Mouse (Mus musculus) induced T-regulatory cell, adult 2 months (primary cell): ENCODE data around the gene Plekhs1.
A peak's percentile ranks its signal among the peaks of the same experiment; 100 is the strongest.

Source experiments
- DNase-seq: peaks from one replicate; pipeline ENCODE4 v3.0.0-alpha.2; 2012; ENCODE audit warnings: low read depth

The Plekhs1 gene

DNA sequence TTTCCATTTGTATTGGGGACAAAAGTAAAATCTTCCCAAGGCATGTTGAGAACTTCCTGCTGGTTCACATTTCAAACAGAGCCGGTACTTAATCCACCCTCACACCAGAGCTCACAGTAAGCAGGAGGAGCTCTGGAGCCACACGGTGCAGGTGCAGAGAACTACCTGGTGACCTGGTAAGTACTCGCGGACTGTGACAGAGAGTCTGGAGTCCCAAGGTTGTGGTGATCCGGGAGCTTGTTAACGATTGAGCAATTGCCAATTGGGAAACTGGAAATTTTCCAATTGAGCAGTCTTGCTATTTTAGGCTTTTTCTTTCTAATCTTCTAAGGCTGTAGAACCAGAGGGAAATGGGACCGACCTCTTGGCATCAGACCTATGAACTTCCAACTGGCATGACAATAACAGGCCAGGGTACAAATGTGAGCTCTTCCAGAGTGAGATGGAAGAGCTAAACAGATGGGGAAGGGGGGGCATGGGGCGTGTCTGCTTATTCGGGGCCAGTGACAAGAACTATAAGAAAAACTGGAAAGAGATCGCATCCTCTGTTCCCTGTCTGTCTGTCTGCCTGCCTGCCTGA is at the start of gene Plekhs1:
TSS of gene Plekhs1 (plus strand) at position 119 of the 580 bp plus-strand sequence.
- DNase-seq, result no peak

DNA sequence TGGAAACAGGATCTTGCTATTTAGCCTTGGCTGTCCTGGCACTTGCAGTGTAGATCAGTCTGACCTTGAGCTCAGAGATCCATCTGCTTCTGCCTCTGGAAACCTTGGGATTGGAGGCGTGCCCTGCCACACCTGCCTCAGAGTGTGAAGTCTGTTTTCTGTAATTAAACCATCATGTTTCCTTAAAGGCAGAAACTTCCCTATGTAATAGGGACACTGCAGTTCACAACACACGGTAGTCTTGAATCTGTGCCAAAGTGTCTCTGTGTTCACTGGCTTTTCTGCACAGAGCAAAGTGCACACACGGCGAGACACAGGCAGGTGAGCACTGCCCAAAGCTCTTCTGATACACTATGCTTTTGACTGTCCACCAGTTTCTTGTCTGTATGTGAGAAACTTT is 43.0 kb upstream of the Plekhs1 start:
- DNase-seq, result no peak

DNA sequence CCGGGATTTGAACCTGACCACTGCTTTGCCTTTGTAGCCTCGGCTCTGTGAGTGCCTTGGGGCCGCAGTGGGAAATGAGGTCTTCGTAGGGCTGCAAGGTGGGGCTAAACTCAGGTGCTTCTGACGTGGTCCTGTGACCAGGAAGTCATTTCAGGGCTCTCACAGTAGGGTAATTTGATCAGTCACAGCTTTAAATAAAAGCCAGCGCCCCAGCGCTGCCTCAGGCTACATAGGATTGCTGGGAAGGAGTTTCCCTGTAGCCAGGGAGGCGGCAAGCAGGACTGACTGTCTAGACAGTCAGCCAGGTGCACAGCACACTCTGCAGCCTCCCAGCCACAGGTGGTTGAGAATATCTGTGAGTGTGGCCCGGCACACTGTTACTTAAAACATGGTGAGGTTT is 42.0 kb upstream of the Plekhs1 start:
- DNase-seq, result no peak

DNA sequence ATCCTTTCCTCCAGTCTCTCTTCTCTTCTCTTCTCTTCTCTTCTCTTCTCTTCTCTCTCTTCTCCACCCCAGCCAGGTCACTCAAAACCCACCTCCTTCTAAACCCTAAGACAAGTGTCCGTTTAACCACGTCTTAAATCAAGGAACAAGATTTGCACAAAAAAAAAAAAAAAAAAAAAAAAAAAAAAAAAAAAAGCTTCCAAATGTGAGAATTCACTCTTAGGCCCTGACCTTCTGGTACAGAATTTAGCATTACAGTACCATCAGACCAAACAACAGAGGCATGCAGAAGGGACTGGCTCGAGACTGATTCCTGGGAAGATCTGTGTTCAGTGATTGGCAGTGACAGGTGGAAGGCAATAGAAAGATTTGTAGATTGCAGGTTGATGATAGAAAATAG is 41.1 kb upstream of the Plekhs1 start:
- no peak for DNase-seq

DNA sequence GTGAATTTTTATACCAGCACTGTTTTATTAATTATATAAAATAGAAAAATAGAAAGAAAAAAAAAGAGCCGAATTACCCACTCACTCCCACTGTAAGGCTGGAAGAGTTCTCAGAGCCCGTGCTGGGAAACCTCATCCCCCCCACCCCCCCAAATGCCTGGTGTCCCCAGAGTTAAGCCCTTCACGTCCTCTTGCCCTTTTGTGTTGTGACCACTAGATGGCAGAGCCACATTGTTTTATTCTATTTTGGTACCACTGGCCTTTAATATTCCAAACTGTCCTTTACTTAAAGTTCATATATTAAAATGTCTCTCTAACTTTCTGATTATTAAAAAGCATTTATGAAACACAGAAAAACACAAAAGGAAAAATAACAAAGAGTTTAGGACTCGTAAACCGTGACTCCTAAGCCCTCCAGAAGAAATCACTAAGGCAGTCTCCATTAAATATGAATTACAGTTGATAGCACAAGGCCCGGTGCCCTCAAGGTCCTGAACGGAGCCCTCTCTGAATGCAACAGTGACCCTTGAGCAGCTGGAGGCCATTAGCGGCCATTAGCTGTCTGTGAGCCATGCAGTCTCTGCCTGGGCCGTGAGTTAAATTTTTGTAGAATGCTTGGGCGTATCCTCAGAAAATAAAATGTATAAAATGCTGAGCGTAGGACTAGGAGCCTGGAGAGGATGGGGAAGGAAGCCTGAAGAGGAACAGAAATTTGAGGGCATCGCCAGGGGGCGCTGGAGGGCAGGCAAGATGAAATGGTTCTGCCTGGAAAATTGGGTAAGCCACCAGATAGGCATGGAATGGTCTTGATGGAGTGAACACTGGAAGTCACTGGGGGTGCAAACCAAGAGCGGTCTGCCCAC is 38.7 kb upstream of the Plekhs1 start:
- DNase-seq, result peak; percentile 68

DNA sequence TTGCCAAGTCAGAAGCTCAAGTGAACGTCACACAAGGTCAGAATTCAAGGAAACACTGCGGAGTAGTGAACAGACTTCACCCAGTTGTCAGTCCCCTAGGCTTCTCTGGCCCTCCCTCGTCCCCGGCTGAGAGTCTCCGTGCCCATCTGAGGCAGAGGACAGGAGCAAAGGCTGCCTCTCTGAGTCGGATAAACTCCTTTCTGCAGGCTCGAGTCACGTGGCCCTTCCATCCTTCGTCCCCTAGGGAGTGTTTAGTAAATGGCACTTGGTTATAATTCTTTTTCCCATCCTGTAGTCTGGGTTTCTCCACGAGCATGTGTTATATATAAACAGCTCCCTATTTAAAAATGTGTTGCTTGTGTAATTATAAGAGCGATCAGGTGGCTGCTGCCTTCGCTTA is 38.1 kb upstream of the Plekhs1 start:
- no peak for DNase-seq

DNA sequence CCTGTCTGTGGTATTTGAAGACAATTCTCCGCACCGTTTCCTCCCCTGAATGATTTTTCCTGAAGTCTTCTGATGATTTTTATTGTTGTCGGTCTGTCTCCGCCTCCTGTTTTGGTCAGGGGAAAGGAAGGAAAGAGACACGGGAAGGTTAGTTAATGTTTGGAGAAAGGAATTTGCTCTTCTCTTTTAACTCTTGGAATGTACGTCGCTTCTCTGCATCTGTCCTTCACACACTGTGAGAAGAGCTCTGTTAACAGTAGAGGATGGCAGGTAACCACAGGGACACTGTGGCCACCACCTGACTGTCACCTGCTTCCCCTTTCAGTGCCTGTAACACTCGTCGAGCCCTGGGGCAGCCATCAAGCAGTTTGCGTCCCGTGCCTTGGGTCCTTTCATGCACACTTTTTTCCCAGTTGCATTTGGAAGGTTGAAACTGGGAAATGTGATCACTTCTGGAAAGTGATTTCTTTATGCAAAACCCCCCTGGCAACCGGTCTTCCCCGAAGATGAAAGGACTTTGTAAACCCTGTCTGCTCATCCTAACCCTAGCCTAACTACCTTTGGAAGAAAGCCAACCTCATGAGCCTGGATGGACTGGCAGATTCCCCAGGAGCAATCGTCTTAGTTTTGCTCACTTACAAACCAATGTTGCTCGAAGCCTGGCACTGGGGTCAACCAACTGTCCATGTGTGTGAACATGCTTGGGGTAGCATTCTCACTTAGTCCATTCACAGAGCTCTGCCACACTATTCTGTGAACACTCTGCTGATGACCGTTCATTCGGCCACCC is 36.6 kb upstream of the Plekhs1 start:
- no peak for DNase-seq

DNA sequence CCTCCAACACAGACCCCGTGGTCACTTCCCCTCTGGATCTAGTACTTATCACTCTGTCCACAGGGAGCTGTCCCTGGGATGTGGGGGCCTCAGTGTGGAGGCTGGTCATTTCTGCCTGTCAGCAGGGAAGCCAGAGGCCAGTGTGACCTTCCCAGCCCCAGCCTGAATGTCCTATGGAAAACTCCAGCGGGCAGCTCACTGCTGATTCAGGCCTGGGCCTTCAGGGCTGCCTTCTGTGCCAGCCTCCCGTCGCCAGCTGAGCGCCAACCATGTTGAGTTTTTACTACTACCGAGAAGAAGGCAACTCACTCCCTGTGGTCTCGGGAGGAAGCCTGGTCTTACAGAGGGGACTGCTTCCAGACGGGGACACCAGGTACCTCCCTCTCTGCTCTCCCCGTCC is 35.9 kb upstream of the Plekhs1 start:
- no peak for DNase-seq

DNA sequence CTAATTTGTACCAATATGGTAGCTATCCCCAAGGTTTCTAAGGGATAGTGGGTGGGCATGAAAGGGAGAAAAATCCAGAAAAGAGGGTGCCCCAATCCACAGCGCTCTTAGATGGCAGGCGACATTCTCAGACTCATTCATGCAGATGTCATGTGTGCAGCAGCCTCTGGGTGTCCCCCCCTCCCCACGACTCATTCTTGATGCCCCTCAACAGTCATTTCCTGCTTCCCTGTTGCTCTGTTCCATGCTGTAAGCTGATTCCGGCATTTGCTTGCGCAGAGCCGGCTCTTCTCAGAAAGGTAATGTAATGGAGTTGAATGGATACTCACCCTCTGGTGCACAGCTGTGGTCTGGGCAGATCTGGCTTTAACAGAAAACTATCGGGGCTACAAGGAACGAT is 31.1 kb upstream of the Plekhs1 start:
- DNase-seq, result no peak

DNA sequence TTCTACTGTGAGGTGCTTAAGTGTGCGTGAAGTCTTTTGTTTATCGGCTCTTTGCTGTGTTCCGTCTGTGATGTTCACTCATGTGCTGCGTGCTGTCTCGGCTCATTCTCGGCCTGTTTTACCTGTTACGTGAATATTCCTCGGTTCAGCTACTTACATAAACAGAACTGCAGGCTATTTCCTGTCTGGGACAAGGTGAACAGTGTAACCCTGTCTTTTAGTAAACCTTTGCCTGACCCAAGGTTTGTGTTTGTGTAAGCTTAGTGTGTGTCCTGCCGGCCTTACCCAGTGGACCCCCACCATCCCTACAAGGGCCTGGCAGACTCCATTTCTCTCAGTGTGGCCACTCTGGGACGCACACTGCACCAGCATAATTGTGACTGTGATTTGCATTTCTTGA is 28.7 kb upstream of the Plekhs1 start:
- no peak for DNase-seq

DNA sequence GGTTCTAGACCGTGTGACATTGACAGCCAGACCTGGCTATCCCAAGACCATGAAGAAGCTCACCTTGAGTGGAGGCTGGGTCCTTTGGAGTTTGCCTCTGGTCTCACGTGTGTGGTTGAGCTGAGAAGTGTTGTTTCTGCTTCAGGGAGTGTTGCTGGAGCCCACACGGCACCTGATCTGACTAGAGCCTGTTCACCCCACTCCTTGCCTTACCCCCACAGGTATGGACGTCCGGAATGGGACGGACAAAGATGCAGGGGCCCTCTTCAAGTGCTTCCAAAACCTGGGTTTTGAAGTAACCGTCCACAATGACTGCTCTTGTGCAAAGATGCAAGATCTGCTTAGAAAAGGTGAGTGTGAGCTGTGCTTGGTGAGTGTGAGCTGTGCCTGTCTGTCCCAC is 27.9 kb upstream of the Plekhs1 start:
- DNase-seq, result no peak

DNA sequence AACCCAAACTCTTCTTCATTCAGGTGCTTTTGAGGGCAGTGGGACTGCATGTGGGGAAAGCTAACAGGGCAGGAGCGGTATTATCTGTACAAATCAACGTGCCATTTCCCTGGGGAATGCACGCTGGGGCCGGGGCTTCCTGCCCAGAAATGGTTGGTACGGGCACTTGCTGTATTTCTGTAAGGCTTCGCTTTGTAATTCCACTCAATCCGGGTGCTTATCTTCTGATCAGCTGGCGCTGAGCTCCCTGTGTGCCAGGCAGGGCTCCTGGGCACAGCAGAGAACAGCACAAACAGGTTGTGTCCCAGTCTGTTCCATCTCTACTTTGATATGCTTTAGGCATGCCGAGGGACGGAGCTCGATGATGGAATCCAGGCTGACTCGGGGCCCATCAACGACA is 25.1 kb upstream of the Plekhs1 start:
- DNase-seq, result no peak

DNA sequence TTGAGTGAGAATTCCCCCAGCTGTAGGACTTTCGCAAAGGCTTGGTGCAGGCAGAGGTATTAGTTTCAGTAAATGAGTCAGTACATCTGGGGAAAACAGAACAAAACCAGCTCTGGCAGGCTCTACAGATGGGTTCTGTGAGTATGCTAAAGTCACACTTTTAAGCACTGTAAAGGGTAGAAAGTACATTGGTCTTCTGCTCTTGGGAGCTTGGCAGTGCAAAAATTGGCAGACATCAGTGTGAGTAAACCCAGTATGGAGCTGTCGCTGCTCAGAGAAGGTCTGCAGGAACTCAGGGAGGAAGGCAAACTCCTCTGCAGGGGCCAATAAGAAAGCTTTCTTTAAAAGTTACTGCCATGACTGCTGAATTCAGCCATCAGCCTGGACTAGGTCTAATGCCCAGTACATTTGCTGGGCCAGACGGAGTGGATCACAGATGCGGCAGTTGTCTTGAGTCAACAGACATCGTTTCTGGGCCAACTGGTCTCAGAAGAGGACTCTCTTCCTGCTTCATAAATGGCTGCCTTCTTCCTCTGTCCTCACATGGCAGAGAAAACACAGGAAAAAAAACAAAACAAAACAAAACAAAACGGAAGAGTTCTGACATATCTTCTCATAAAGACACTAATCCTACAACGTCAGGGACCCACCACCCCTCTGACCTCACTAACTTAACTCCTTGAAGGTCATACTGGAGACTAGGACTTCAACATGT is 22.9 kb upstream of the Plekhs1 start:
- DNase-seq, result no peak

DNA sequence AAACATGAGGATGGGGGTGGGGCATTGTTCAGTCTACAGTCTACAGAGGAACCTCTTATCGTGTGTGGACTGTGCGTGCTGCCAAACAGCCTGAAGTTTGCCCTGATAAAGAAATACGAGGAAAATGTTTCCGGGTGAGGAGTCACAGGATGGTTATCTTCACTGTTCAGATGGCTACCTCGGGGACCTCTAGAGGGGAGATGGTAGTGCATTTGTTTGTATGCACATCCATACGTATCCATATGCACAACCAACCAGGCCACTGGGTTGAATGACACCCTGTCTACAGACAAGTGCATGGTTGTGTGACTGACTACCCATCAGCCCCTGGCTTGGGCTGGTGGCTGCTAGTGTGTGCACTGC is 22.4 kb upstream of the Plekhs1 start:
- no peak for DNase-seq

DNA sequence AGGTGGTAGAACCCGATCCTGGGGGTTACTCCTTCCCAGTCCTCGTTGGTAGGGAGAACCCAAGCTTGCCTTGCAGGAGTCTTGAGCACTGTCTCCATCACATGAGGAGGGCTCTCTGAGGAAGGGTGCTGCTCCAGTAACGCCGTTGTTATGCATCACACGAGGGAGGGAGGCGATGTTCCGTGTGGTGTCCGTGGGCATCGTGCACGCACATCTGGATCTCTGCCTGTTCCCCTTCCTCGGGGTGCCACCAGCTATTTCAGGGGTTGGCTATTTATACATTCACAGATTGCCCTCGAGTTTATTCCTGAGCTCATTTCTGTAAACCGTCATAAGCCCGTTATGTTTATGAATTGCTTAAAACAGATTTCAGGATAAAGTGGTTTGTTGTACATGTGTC is 18.0 kb upstream of the Plekhs1 start:
- no peak for DNase-seq

DNA sequence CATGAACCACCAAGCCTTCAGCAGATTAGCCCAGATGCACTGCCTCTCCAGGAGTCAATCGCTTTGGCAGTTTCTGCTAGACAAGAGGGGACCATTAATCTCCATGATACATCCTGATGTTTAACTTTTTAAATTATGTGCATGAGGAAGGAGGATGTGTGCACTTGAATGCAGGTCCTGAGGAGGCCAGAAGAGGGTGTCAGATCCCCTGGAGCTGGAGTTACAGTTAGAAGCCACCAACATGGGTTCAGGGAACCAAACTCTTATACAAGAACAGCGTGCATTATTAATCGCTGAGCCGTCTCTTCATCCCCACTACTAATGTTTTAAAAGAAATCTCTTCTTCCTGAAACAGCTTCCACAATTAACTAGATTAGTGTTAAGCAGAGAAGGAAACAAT is 12.7 kb upstream of the Plekhs1 start:
- no peak for DNase-seq

DNA sequence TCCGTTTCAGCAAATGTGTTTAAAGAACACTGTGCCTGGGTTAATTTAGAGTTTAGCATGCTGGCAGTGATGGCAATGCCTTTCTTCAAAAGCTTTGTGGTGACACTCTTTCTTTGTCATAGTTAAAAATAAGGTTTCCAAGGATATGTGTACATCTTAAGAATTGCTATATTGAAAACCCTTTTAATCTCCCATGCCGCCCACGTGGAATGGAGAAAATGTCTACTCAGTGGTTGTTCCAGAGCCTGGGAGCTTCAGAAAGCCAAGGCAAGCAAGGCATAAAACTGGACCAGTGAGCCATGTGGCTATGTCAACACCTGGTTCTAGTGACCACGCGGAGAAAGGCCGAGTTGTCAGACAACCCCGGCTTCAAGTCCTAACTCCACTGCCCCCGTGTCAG is 11.9 kb upstream of the Plekhs1 start:
- no peak for DNase-seq

DNA sequence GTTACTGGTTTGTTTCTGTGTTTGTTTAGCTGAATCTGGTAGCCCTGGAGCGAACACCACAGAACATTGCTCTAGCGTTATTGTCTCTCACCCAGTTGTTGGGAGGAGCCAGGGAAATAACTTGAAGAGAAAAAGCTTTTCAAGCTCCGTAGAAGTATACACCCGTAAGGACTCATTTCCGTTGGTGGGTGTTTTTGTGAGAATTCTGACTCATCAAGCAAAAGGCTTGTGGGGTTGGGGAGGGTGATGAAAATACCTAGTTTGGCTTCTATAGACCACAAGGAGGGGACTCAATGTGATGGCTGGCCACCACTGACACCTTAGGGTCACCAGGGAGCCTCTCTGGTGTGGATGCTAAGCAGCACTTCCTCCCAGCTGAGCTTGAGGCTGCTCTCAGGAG is 10.5 kb upstream of the Plekhs1 start:
- DNase-seq, result peak; percentile 75

DNA sequence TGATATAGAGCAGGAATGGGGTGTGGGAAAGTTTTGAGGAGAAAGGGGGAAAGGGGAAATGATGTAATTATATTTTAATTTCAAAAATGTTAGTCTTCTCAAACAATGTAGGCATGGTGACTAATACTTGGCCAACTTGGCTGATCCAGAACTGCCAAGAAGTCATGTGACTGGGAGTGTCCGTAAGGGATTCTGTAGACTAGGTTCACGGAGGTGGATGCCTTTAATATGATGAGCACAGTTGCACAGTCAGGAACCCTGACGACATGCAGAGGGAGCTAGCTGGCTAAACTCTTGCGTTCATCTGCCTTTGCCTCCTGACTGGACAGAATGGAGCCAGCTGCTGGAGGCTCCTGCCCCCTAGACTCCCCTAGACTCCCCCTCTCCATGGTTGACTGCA is 9.6 kb upstream of the Plekhs1 start:
- no peak for DNase-seq

DNA sequence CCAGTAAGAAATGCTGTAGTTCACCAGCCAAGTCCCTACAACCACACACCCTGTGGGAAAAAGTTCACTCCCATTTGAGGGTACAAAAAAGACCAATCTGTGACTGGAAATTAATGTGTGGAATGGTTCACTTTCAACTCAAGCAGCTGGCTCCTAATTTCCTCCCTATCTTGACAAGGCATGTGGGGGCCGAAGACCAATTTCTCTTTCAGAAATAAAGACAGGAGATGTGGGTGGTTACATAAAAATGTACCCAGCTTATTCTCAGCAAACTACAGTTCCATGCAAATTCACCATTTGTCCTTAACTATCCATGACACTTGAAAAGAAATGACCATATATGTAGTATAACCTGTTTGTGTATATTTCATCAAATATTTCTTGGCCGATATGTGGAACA is 9.0 kb upstream of the Plekhs1 start:
- no peak for DNase-seq

DNA sequence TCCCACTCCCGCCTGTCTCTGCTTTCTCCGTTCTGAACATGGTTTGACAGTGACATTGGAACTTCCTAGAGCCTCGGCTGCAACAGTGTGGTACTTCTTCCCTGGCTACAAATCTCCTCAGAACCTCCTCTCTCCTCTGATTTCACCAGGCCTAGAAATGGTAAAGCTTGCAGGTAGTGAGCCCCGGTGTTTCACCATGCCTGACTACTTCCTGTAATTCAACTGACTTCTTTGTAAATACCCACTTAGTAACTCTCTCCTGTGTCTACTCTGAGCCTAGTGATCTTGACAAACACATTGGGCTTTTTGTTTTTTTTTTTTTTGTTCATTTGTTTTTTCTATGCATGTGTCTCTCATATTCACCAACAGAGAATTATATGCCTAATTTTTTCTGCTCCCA is 6.6 kb upstream of the Plekhs1 start:
- no peak for DNase-seq

DNA sequence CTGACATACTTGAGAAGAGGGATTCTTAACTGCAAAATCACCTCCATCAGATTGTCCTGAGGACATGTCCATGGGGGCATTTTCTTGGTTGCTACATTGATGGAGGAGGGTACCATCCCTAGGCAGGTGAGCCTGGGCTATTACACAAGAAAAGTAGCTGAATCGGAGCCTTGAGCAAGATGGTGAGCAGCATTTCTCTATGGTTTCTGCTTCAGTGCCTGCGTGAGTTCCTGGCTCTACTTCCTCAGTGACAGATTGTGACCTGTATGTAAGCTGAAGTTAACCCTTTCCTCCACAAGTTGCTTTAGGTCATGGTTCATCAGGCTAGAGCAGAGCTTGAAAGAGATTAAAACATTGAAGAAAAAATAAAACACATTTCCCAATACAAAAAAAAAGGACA is 6.1 kb upstream of the Plekhs1 start:
- DNase-seq, result no peak

DNA sequence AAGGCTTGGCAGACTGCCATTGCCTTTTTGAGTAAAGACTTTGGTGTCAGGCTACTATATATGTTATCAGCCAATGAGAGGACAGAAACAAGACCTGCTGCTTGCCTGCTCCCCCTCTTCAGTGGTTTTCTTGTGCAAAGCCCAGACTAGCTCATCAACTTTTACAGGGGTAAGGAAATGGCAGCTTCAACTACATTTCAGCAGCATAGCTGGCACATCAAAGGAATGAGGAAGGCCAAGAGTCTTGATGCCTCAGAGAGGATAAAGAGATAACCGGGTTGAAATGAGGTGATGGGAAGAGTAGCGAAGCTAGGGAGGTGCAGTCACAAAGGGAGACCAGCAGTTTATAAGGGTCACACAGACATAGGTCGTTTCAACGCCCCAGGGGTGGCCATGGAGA is 3.9 kb upstream of the Plekhs1 start:
- no peak for DNase-seq
